In genomic region chr16:14416957-14417618, GRCm38 (mm10) we compare ENCODE assay signal across 19 mouse cellular contexts. TPM values are rescaled to one million over a fixed set of nuclear protein-coding genes. Genes with fewer than 3 reads are reported as not detected.
DNase-seq lines count a peak whose midpoint lies in the region; ATAC-seq and TF ChIP-seq lines count a peak whose summit lies in the region.
"Had no signal": no experiment of that assay in that cellular context is flagged by ENCODE, and none has a peak within 500 bp of the region (broad histone marks: within the 10 kb centered on the region; RNA-seq: fewer than 3 reads in every experiment).

No protein-coding gene starts in this region.

- TF ChIP-seq CTCF in stomach, postnatal 0 days (IDR thresholded peaks at IDR 0.05; ENCODE audit: low read depth), result no peak

- peak; percentile 45; the same call in 1 of the 2 replicates for ATAC-seq in kidney, embryonic 15.5 days (replicated peaks; ENCODE audit: low FRiP score)
- peak; percentile 89 for ATAC-seq in lung, embryonic 16.5 days (ENCODE audit: low read depth)
- peak; percentile 97 for ATAC-seq in stomach, postnatal 0 days (ENCODE audit: low FRiP score, low TSS enrichment)
- ATAC-seq in forebrain, embryonic 13.5 days, result no peak

- peak overlapping the region; percentile 70 for H3K27ac ChIP-seq in kidney, embryonic 15.5 days
- no peak overlapping the region; the same call in 1 of the 2 replicates for H3K27ac ChIP-seq in lung, embryonic 16.5 days (ENCODE audit: low read length)
- peak overlapping the region; percentile 56; the same call in 1 of the 2 replicates for H3K27ac ChIP-seq in stomach, postnatal 0 days (replicated peaks)
- H3K27ac ChIP-seq in forebrain, embryonic 13.5 days, result no peak overlapping the region
- H3K27ac ChIP-seq: hindbrain, embryonic 15.5 days; midbrain, embryonic 12.5 days; neural tube, embryonic 15.5 days had no signal

- TF ChIP-seq EP300 in stomach, postnatal 0 days (optimal IDR thresholded peaks at IDR 0.05), result no peak

- H3K4me1 ChIP-seq in kidney, embryonic 15.5 days, result peaks cover 4% of the 10 kb centered on the region; the same call in 1 of the 2 replicates
- H3K4me1 ChIP-seq in lung, embryonic 16.5 days (replicated peaks; ENCODE audit: control insufficient read depth, insufficient read depth, low read length), result no peaks in the 10 kb centered on the region
- no peaks in the 10 kb centered on the region for H3K4me1 ChIP-seq in stomach, postnatal 0 days (replicated peaks; ENCODE audit: control insufficient read depth, insufficient read depth)
- H3K4me1 ChIP-seq in forebrain, embryonic 13.5 days, result no peaks in the 10 kb centered on the region
- H3K4me1 ChIP-seq: hindbrain, embryonic 15.5 days; midbrain, embryonic 12.5 days; neural tube, embryonic 15.5 days had no signal

- H3K36me3 ChIP-seq in kidney, embryonic 15.5 days, result peaks cover 42% of the 10 kb centered on the region; the same call in 1 of the 2 replicates
- H3K36me3 ChIP-seq in lung, embryonic 16.5 days (ENCODE audit: control insufficient read depth, insufficient read depth, low read length), result peaks cover 4% of the 10 kb centered on the region; the same call in 1 of the 2 replicates
- H3K36me3 ChIP-seq in stomach, postnatal 0 days (ENCODE audit: control insufficient read depth, insufficient read depth, low read length), result peaks cover 4% of the 10 kb centered on the region; the same call in 1 of the 2 replicates
- H3K36me3 ChIP-seq in forebrain, embryonic 13.5 days (ENCODE audit: poor library complexity, severe bottlenecking), result peaks cover 15% of the 10 kb centered on the region

- H3K4me3 ChIP-seq in kidney, embryonic 15.5 days (replicated peaks), result no peak overlapping the region
- no peak overlapping the region for H3K4me3 ChIP-seq in lung, embryonic 16.5 days (ENCODE audit: low read length)
- no peak overlapping the region for H3K4me3 ChIP-seq in stomach, postnatal 0 days (ENCODE audit: low read depth, low read length)
- H3K4me3 ChIP-seq in forebrain, embryonic 13.5 days, result no peak overlapping the region
- H3K4me3 ChIP-seq: erythroblast, embryonic 14.5 days; hindbrain, embryonic 15.5 days; midbrain, embryonic 12.5 days; neural tube, embryonic 15.5 days had no signal

- no peaks in the 10 kb centered on the region for H3K27me3 ChIP-seq in kidney, embryonic 15.5 days
- H3K27me3 ChIP-seq in lung, embryonic 16.5 days (ENCODE audit: control insufficient read depth, insufficient read depth, low read depth, low read length), result no peaks in the 10 kb centered on the region
- no peaks in the 10 kb centered on the region for H3K27me3 ChIP-seq in stomach, postnatal 0 days (ENCODE audit: control insufficient read depth, insufficient read depth, low read length)
- H3K27me3 ChIP-seq in forebrain, embryonic 13.5 days, result no peaks in the 10 kb centered on the region
- H3K27me3 ChIP-seq: hindbrain, embryonic 15.5 days; midbrain, embryonic 12.5 days; neural tube, embryonic 15.5 days had no signal

- 36% methylated on average over 5 of the region's 5 CpGs for WGBS in kidney, embryonic 15.5 days
- 59% methylated on average over 5 of the region's 5 CpGs for WGBS in lung, embryonic 16.5 days
- 25% methylated on average over 5 of the region's 5 CpGs for WGBS in stomach, postnatal 0 days
- WGBS in forebrain, embryonic 13.5 days, result 89% methylated on average over 5 of the region's 5 CpGs

- no peak overlapping the region for H3K4me2 ChIP-seq in kidney, embryonic 15.5 days
- no peak overlapping the region for H3K4me2 ChIP-seq in lung, embryonic 16.5 days (ENCODE audit: low read depth, low read length)
- no peak overlapping the region for H3K4me2 ChIP-seq in stomach, postnatal 0 days (replicated peaks; ENCODE audit: low read depth)
- no peak overlapping the region for H3K4me2 ChIP-seq in forebrain, embryonic 13.5 days
- H3K4me2 ChIP-seq: hindbrain, embryonic 15.5 days; midbrain, embryonic 12.5 days; neural tube, embryonic 15.5 days had no signal

- H3K9ac ChIP-seq in kidney, embryonic 15.5 days, result no peak overlapping the region
- no peak overlapping the region for H3K9ac ChIP-seq in lung, embryonic 16.5 days (ENCODE audit: low read length)
- no peak overlapping the region for H3K9ac ChIP-seq in stomach, postnatal 0 days (ENCODE audit: low read length)
- no peak overlapping the region for H3K9ac ChIP-seq in forebrain, embryonic 13.5 days
- H3K9ac ChIP-seq: hindbrain, embryonic 15.5 days; midbrain, embryonic 12.5 days; neural tube, embryonic 15.5 days had no signal

- no peak for DNase-seq in kidney, postnatal 36 days
- no peak for DNase-seq in lung, postnatal 36 days
- peak; percentile 19 for DNase-seq in brain, adult 2 months (ENCODE audit: low read depth, low spot score)
- peak; percentile 50 for DNase-seq in stomach, postnatal 0 days (ENCODE audit: low spot score)
- DNase-seq: adrenal gland, postnatal 25 days; cerebellum, adult 9-10 months; embryo, embryonic 11 days; gastrocnemius, postnatal 10 days; liver; lung, postnatal 10 days; thymus, postnatal 4 days had no signal

- no peaks in the 10 kb centered on the region for H3K9me3 ChIP-seq in kidney, embryonic 15.5 days (replicated peaks)
- no peaks in the 10 kb centered on the region for H3K9me3 ChIP-seq in lung, embryonic 16.5 days (ENCODE audit: control insufficient read depth, low read length)
- H3K9me3 ChIP-seq in stomach, postnatal 0 days (ENCODE audit: control insufficient read depth, low read length), result no peaks in the 10 kb centered on the region
- H3K9me3 ChIP-seq in forebrain, embryonic 13.5 days (replicated peaks), result no peaks in the 10 kb centered on the region
- H3K9me3 ChIP-seq: G1E; hindbrain, embryonic 15.5 days; midbrain, embryonic 12.5 days; neural tube, embryonic 15.5 days had no signal

RNA-seq across cellular contexts. Expression of gene Abcc1, which starts 55.7 kb away (rescaled TPM):
- polyA plus RNA-seq in kidney, embryonic 15.5 days (2015; fragmentation: Nextera tagmentation; extraction: Ambion mirVana), result 13.3 and 13.5 TPM in 2 replicates
- 8.8 and 9.2 TPM in 2 replicates for polyA plus RNA-seq in lung, embryonic 16.5 days (2015; fragmentation: Nextera tagmentation; extraction: Ambion mirVana)
- polyA plus RNA-seq in stomach, postnatal 0 days (2015; fragmentation: Nextera tagmentation; extraction: Ambion mirVana), result 7.0 and 7.1 TPM in 2 replicates
- polyA plus RNA-seq in forebrain, embryonic 13.5 days (2015; fragmentation: Nextera tagmentation; extraction: Ambion mirVana), result 8.3 and 8.6 TPM in 2 replicates

Comparison
In these comparisons a context has a peak if more than half of its experiments do, and no peak if none do; other contexts are left out.
1. H3K27ac ChIP-seq: peak in kidney, embryonic 15.5 days (single experiment) and stomach, postnatal 0 days (single experiment); none in lung, embryonic 16.5 days (single experiment) and forebrain, embryonic 13.5 days (single experiment).
2. DNase-seq: peak in brain, adult 2 months (single experiment) and stomach, postnatal 0 days (single experiment); none in kidney, postnatal 36 days (0 of 2) and lung, postnatal 36 days (single experiment).